ENCODE assay signal across 11 mouse cellular contexts in the genomic region with DNA sequence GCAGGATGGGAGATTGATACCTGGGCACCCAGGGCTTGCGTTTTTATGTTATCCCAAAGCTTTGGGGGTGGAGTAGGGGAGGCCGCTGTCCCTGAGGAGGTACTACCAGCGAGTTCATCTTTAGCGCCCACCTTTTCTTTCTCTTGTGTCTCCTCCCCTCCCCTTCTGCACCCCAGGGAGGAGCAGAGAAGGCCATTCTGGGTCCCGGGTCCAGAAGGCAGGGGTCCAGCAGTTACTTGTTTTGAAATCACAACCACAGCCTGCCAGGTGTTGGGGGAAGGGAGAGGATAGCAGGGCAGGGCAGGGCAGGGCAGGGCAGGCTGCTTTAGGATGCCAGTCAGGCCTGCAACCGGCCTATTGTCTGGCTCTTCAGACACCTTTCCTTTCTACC. TPM values are rescaled to one million over a fixed set of nuclear protein-coding genes. Genes with fewer than 3 reads are reported as not detected.
DNase-seq lines count a peak whose midpoint lies in the region; ATAC-seq and TF ChIP-seq lines count a peak whose summit lies in the region.
"Had no signal": no experiment of that assay in that cellular context is flagged by ENCODE, and none has a peak within 500 bp of the region (broad histone marks: within the 10 kb centered on the region; RNA-seq: fewer than 3 reads in every experiment).

No protein-coding gene starts in this region.

- no peaks in the 10 kb centered on the region for H3K9me3 ChIP-seq in heart, embryonic 12.5 days (replicated peaks)
- H3K9me3 ChIP-seq in E14TG2a.4 (ENCODE audit: low read length): peaks cover 6% of the 10 kb centered on the region; the same call in 1 of the 2 replicates
- no peaks in the 10 kb centered on the region for H3K9me3 ChIP-seq in forebrain, embryonic 11.5 days (ENCODE audit: control insufficient read depth, low read length)
- no peaks in the 10 kb centered on the region for H3K9me3 ChIP-seq in limb, embryonic 14.5 days (ENCODE audit: control insufficient read depth, low read length)

- H3K27me3 ChIP-seq in heart, embryonic 12.5 days (replicated peaks): peaks cover 51% of the 10 kb centered on the region
- H3K27me3 ChIP-seq in E14TG2a.4 (ENCODE audit: insufficient read depth, low read length): peaks cover 59% of the 10 kb centered on the region
- no peaks in the 10 kb centered on the region; the same call in 1 of the 2 replicates for H3K27me3 ChIP-seq in forebrain, embryonic 11.5 days (ENCODE audit: control insufficient read depth, insufficient read depth, low read length)
- H3K27me3 ChIP-seq in limb, embryonic 14.5 days (ENCODE audit: control insufficient read depth, insufficient read depth, low read length): peaks cover 16% of the 10 kb centered on the region

- H3K36me3 ChIP-seq in heart, embryonic 12.5 days: no peaks in the 10 kb centered on the region
- H3K36me3 ChIP-seq in E14TG2a.4 (ENCODE audit: insufficient read depth, low read length): no peaks in the 10 kb centered on the region
- H3K36me3 ChIP-seq in forebrain, embryonic 11.5 days (ENCODE audit: control insufficient read depth, insufficient read depth, low read length): no peaks in the 10 kb centered on the region
- no peaks in the 10 kb centered on the region for H3K36me3 ChIP-seq in limb, embryonic 14.5 days (ENCODE audit: control insufficient read depth, insufficient read depth, low read length)

- 15% methylated on average over 6 of the region's 6 CpGs for WGBS in heart, embryonic 12.5 days
- WGBS in forebrain, embryonic 11.5 days: 3% methylated on average over 6 of the region's 6 CpGs
- WGBS in limb, embryonic 14.5 days: 12% methylated on average over 6 of the region's 6 CpGs

- H3K27ac ChIP-seq in heart, embryonic 12.5 days (ENCODE audit: poor library complexity, severe bottlenecking): no peak overlapping the region
- peak overlapping the region; percentile 72; the same call in 1 of the 2 replicates for H3K27ac ChIP-seq in forebrain, embryonic 11.5 days (ENCODE audit: low read depth, low read length)
- H3K27ac ChIP-seq in limb, embryonic 14.5 days (replicated peaks; ENCODE audit: low read depth, low read length): no peak overlapping the region

- no peak for ATAC-seq in heart, embryonic 12.5 days (ENCODE audit: insufficient number of reproducible peaks, low FRiP score)
- ATAC-seq in forebrain, embryonic 11.5 days (replicated peaks; ENCODE audit: low FRiP score): no peak; the same call in 1 of the 2 replicates
- no peak for ATAC-seq in limb, embryonic 14.5 days (ENCODE audit: low FRiP score, low read depth)

- TF ChIP-seq CTCF in E14TG2a.4 (conservative IDR thresholded peaks at IDR 0.05; ENCODE audit: low read length): no peak

- H3K4me3 ChIP-seq in heart, embryonic 12.5 days: peak overlapping the region; percentile 52
- H3K4me3 ChIP-seq in E14TG2a.4 (replicated peaks; ENCODE audit: low read length): peak overlapping the region; percentile 80
- H3K4me3 ChIP-seq in forebrain, embryonic 11.5 days (ENCODE audit: low read depth, low read length): peak overlapping the region; percentile 71
- H3K4me3 ChIP-seq in limb, embryonic 14.5 days (replicated peaks; ENCODE audit: low read length): peak overlapping the region; percentile 50

- H3K4me1 ChIP-seq in heart, embryonic 12.5 days (replicated peaks): peaks cover 7% of the 10 kb centered on the region; the same call in 1 of the 2 replicates
- H3K4me1 ChIP-seq in E14TG2a.4 (replicated peaks; ENCODE audit: low read depth, low read length): no peaks in the 10 kb centered on the region; the same call in 1 of the 2 replicates
- H3K4me1 ChIP-seq in forebrain, embryonic 11.5 days (replicated peaks; ENCODE audit: control insufficient read depth, insufficient read depth, low read length): peaks cover 2% of the 10 kb centered on the region; the same call in 1 of the 2 replicates
- H3K4me1 ChIP-seq in limb, embryonic 14.5 days (ENCODE audit: control insufficient read depth, insufficient read depth, low read length): no peaks in the 10 kb centered on the region

- H3K9ac ChIP-seq in heart, embryonic 12.5 days: 0 out of 2 replicates have a peak overlapping the region, but pooled peaks have one; percentile 64
- peak overlapping the region; percentile 90 for H3K9ac ChIP-seq in forebrain, embryonic 11.5 days (ENCODE audit: low read length)
- H3K9ac ChIP-seq in limb, embryonic 14.5 days (ENCODE audit: low read depth, low read length, severe bottlenecking): peak overlapping the region; percentile 62

- no peak for DNase-seq in heart, adult 18-20 months
- DNase-seq in forebrain, embryonic 11.5 days (ENCODE audit: low spot score): no peak
- no peak for DNase-seq in limb, embryonic 14.5 days (ENCODE audit: low spot score)
- no peak for DNase-seq in urinary bladder, adult 18-20 months (ENCODE audit: low spot score in 2 of 2)
- no peak for DNase-seq in adrenal gland, adult 8-10 months
- no peak for DNase-seq in left cerebral cortex, postnatal 36 days (ENCODE audit: low spot score in 2 of 2)

- TF ChIP-seq POLR2A in limb, embryonic 14.5 days (IDR thresholded peaks at IDR 0.05; ENCODE audit: borderline replicate concordance, extremely low read depth, insufficient read depth, insufficient read length): no peak

- peak overlapping the region; percentile 97 for H3K4me2 ChIP-seq in heart, embryonic 12.5 days
- peak overlapping the region; percentile 84 for H3K4me2 ChIP-seq in forebrain, embryonic 11.5 days (ENCODE audit: low read depth, low read length, severe bottlenecking)
- H3K4me2 ChIP-seq in limb, embryonic 14.5 days (replicated peaks; ENCODE audit: low read depth, low read length, severe bottlenecking): peak overlapping the region; percentile 91

- intact Hi-C loops in left cerebral cortex, postnatal 36 days (cut with DNase I): loop anchor here (2.0 to 5.0 kb wide), 3 partner anchors 38 to 335 kb away; a partner anchor contains a TSS

RNA-seq across cellular contexts. Expression of a gene that starts 0.8 kb away (rescaled TPM):
- polyA plus RNA-seq in heart, embryonic 12.5 days (2016; fragmentation: Nextera tagmentation; extraction: Ambion mirVana): 10.8 and 12.3 TPM in 2 replicates
- total RNA-seq in heart, adult 18-20 months (2021): under 1 TPM; 0.18 to 0.30 TPM
- 61.0 and 68.3 TPM in 2 replicates for polyA plus RNA-seq in forebrain, embryonic 11.5 days (2014; fragmentation: Nextera tagmentation; extraction: Ambion mirVana)
- 2.3 and 2.6 TPM in 2 replicates for polyA plus RNA-seq in limb, embryonic 14.5 days (2012; rRNA removed)
- polyA plus RNA-seq in limb, embryonic 14.5 days (2014; fragmentation: Nextera tagmentation; extraction: Ambion mirVana): 1.4 and 2.6 TPM in 2 replicates
- total RNA-seq in adrenal gland, adult 8-10 months (2022): 1 to 10 TPM in 3 of 4 experiments, under 1 TPM in 1; 0.75 to 2.9 (median 2.3) TPM
- total RNA-seq in left cerebral cortex, postnatal 36 days (2021): 100 to 1,000 TPM; 220 to 232 TPM

RNA-seq across cellular contexts. Expression of a gene that starts 13.3 kb away (rescaled TPM):
- not detected in 2 replicates for polyA plus RNA-seq in heart, embryonic 12.5 days (2016; fragmentation: Nextera tagmentation; extraction: Ambion mirVana)
- not detected for total RNA-seq in heart, adult 18-20 months (2021)
- polyA plus RNA-seq in forebrain, embryonic 11.5 days (2014; fragmentation: Nextera tagmentation; extraction: Ambion mirVana): not detected in 2 replicates
- polyA plus RNA-seq in limb, embryonic 14.5 days (2012; rRNA removed): not detected in 2 replicates
- not detected in 2 replicates for polyA plus RNA-seq in limb, embryonic 14.5 days (2014; fragmentation: Nextera tagmentation; extraction: Ambion mirVana)
- total RNA-seq in adrenal gland, adult 8-10 months (2022): not detected
- total RNA-seq in left cerebral cortex, postnatal 36 days (2021): not detected
- total RNA-seq: adrenal gland, postnatal 4 days had no signal
- polyA plus RNA-seq: frontal cortex, adult 2 months; spleen, adult 2 months had no signal

Comparison
In these comparisons a context has a peak if more than half of its experiments do, and no peak if none do; other contexts are left out.
1. RNA of a gene that starts 0.8 kb away (total RNA-seq): 220 to 232 TPM in left cerebral cortex, postnatal 36 days; 0.75 to 2.9 TPM in adrenal gland, adult 8-10 months and 0.18 to 0.30 TPM in heart, adult 18-20 months; every median in the first group is over 10 times any median in the second.
2. Peak in every context shown above with its lines, with median percentiles within 50 percentile points of each other: H3K4me2 ChIP-seq, H3K4me3 ChIP-seq and H3K9ac ChIP-seq.